Mouse (Mus musculus) kidney, adult 18-20 months (tissue): ENCODE measurements around the gene Odf3l1.
"Not testable (repeated sequence)": the region's sequence is repeated elsewhere in the genome, so short reads cannot be mapped to it uniquely, and the experiment has no call there.

Source experiments
- DNase-seq: peaks from one replicate; pipeline ENCODE4 v3.0.0; 2021

The Odf3l1 gene

GRCm38 (mm10) chr9:56864216-56864729 lies at the start of gene Odf3l1:
Gene Odf3l1, minus strand, starts transcription at chr9:56864679.
- no peak for DNase-seq

- DNase-seq = no peak
Observed at GRCm38 (mm10) chr9:56913991-56914390, 49.5 kb upstream of the Odf3l1 start.

- DNase-seq = no peak
Observed at GRCm38 (mm10) chr9:56911017-56911416, 46.5 kb upstream of the Odf3l1 start.

- DNase-seq = not testable (repeated sequence)
Observed at GRCm38 (mm10) chr9:56909991-56910390, 45.5 kb upstream of the Odf3l1 start.

GRCm38 (mm10) chr9:56907549-56907948 lies 43.1 kb upstream of the Odf3l1 start:
- no peak for DNase-seq

GRCm38 (mm10) chr9:56903662-56904061 lies 39.2 kb upstream of the Odf3l1 start:
- DNase-seq = no peak

GRCm38 (mm10) chr9:56901187-56901586 lies 36.7 kb upstream of the Odf3l1 start:
- DNase-seq = no peak

GRCm38 (mm10) chr9:56900571-56900970 lies 36.1 kb upstream of the Odf3l1 start:
- no peak for DNase-seq

- DNase-seq = no peak
Observed at GRCm38 (mm10) chr9:56900060-56900459, 35.6 kb upstream of the Odf3l1 start.

- no peak for DNase-seq
Observed at GRCm38 (mm10) chr9:56899409-56899808, 34.9 kb upstream of the Odf3l1 start.

- DNase-seq = no peak
Observed at GRCm38 (mm10) chr9:56896779-56897178, 32.3 kb upstream of the Odf3l1 start.

GRCm38 (mm10) chr9:56894006-56894405 lies 29.5 kb upstream of the Odf3l1 start:
- no peak for DNase-seq

- DNase-seq = no peak
Observed at GRCm38 (mm10) chr9:56893313-56893712, 28.8 kb upstream of the Odf3l1 start.

- no peak for DNase-seq
Observed at GRCm38 (mm10) chr9:56892111-56892510, 27.6 kb upstream of the Odf3l1 start.

GRCm38 (mm10) chr9:56891517-56892011 lies 27.1 kb upstream of the Odf3l1 start:
- DNase-seq = peak; percentile 70

GRCm38 (mm10) chr9:56890522-56891250 lies 26.2 kb upstream of the Odf3l1 start:
- DNase-seq = no peak

GRCm38 (mm10) chr9:56889817-56890216 lies 25.3 kb upstream of the Odf3l1 start:
- DNase-seq = peak; percentile 64

- no peak for DNase-seq
Observed at GRCm38 (mm10) chr9:56887581-56887980, 23.1 kb upstream of the Odf3l1 start.

- no peak for DNase-seq
Observed at GRCm38 (mm10) chr9:56886601-56887000, 22.1 kb upstream of the Odf3l1 start.

GRCm38 (mm10) chr9:56886113-56886512 lies 21.6 kb upstream of the Odf3l1 start:
- DNase-seq = no peak

GRCm38 (mm10) chr9:56884328-56884727 lies 19.8 kb upstream of the Odf3l1 start:
- DNase-seq = no peak

- DNase-seq = no peak
Observed at GRCm38 (mm10) chr9:56883470-56883869, 19.0 kb upstream of the Odf3l1 start.

GRCm38 (mm10) chr9:56882818-56883217 lies 18.3 kb upstream of the Odf3l1 start:
- DNase-seq = no peak

- no peak for DNase-seq
Observed at GRCm38 (mm10) chr9:56882283-56882682, 17.8 kb upstream of the Odf3l1 start.
